Mouse (Mus musculus) right cerebral cortex, adult 18-20 months (tissue): ENCODE results near the gene Matn4.

Experiments
- DNase-seq: peaks from one replicate; pipeline ENCODE4 v3.0.0; 2022; ENCODE audit warnings: mixed read lengths

Matn4 gene

DNA sequence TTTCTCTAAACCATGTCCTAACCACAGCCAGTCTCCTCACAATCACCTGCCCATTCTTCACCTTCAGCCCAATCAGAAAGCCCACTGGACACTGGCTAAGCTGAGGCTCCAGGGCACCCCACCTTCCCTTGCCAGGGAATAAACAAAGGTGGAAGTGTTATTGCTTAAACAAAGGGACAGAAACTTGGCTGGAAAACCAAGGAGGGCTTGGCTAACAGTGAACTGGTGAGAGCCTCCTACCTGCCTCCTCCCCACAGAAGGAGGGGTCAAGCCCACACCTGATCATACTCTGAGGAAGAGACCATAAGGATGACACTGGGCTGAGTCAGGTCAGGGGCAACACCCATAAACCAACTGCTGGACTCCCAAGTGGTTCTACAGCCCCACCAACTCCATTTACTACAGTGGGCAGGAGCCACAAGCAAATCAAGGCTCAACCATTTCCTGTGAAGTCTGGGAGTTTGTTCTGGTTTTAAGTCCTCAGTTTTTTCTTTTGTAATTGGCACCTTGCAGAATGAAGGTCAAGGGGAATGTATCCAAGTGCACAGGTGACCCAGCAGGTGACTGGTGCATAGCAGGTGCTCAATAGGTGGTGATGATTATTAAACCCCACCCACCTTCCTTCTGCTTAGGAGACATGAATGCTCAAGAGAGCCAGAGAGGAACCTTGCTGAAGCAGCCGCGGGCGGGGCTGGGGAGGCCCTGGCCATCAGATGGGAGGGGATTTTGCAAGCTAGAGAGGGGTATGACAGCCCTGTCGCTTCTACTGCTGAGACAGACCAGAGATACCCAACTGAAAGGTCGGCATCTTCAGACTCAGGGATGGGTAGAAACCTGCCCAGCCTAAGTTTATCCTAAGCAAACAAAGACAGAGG, 30.5 kb upstream of the Matn4 start:
- DNase-seq: no peak

DNA sequence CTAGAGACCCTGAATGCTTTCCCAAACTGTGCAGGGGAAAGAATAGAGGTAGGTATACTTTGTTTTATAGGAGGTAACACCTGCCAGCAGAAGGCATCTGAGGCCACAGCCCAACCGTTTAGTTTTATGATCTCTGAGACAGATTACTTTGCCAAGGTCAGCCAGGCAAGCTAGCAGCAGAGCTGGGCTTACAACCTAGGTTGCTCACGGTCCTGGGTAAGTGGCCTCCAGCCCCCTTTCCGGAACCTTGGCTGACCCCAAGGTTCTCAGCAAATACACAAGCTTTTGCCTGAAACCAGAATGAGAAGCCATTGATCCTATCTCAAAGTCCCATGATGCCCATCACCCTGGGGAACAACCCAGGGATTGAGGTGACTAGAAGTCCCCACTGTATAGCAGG, 29.7 kb upstream of the Matn4 start:
- DNase-seq: no peak

DNA sequence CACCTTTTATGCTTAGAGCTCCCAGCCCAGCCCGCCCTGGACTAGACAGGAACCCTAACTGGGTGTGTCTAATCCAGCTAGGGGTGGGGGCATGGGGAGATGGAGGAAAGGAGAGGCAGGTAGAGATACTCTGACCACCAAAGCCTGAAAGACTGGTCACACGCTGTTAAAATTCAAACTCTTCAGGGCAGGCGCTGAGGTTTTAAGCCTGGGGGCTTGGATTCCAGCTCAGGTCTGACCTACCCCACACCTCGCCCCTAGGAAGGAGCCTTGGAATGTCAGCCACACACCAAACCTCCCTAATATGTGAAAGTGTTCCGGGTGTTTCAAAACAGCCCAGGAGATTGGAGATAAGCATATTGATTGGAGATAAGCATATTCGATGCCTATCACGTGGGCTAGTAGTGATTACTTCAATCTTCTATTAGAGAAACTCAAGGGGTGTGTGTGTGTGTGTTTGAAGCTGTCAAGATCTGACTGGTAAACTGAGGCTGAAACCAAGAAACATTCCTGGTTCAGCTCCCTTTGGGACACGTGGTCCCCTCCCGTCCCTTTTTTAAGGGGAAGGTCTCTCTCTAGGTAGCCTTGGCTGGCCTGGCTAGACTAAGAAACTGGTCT, 28.4 kb upstream of the Matn4 start:
- no peak for DNase-seq

DNA sequence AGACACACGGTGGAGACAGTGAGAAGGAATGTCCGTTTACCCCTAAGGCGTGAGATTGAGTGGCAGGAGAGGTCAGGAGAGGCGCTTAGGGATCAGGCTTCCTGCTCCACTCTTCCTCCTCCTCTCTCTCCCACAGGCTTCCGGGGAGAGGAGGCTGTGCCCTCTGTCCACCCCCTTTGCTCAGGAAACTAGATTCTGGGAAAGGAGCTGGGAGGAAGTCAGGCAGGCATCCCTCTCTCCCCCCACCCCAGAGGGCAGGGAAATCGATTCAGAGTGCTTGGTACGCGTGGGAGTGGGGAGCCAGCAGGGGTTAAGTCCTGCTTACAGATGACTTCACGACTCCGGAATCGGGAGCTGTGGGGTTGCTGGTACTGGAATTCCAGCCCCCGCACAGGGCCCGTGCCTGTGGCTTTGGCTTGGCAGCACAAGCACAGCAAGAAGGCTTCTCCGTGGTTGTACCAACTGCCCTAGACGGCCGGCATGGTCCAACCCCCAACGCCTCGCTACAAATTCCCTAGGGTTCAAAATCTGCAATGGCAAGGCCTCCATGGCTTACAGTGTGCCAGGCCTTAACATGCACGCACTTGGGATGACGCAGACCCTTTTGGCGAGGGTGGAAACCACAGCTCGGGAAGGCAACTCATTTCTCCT, 27.7 kb upstream of the Matn4 start:
- DNase-seq: no peak

DNA sequence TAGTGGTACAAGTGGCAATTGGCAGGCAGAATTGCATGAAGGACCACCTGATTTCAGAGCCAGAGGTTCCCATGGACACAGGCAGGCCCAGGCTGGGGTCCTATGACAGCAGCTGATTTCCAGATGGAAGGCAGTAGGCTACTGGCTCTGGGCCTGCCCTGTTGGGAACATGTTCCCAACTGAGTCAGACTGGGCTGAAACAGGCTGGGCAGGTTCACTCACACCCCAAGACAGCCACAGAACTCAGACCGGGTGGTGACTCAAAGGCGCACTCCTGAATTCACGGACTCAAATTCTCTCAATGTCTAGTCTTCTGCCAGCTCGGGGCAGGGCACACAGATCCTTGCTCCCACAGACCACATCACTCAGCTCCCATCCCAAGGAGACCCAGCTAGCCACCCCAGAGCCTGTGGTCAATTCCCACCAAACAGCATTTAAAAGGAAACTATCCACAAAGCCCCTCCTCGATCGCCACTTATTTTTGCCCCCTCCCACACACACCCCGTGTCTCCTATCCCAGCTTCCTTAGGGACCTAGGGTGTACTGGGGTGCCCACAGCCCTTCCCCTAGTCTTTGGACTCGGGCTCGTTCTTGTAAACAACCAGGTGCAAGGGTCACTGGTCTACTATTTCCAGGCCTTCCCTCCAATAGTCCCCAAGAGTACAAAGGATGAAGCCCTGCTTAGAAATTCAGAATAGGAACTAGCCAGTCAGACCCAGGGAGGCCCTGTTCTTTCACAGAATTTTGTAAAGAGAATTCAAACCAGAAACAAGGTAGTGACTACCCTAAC, 26.9 kb upstream of the Matn4 start:
- no peak for DNase-seq

DNA sequence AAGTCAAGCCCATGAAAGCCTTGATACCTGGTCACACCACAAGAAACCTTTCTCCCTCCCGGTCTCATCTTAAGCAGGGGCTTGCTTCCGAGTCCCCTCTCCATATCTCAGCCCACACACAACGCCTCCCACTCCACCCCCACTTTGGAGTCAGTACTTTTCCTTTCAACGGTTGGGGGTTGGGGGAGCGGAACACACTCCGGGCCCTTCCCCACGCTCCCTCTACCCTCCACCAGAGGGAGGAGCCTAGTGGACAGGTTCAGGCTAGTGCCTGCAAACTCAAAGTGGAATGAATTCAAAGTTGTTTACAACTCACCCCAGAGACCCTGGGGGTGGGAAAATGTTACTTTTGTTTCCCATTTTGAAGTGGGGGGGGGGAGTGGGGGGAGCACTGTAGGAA, 25.7 kb upstream of the Matn4 start:
- DNase-seq: no peak

DNA sequence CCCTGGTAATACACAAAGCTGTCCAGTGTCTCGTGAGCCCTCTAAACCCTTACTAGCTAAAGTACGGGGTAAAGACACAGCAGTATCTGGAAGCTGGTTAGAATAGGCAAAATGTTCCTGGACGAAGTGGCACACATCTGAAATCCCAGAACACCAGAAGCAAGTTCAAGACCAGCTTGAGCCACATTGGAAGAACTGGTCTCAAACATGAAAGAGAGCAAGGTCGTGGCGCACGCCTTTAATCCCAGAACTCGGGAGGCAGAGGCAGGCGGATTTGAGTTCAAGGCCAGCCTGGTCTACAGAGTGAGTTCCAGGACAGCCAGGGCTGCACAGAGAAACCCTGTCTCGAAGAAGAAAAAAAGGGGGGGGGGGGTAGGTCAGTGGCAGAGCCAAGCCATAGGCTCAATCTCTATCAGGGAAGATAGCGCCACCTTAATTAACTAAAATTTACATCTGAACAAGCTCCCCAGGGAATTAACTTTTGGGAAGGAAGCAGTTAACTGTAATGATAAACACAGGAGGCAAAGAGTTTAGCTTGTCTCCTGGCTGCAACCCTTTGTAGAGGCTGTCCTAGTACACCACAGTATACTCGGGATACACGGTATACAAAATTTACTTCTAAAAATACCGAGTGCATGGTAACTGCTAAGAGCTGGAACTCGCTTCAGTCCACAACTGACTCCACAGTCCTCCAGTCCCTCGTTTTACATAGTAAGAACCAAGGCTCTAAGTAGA, 25.1 kb upstream of the Matn4 start:
- no peak for DNase-seq

DNA sequence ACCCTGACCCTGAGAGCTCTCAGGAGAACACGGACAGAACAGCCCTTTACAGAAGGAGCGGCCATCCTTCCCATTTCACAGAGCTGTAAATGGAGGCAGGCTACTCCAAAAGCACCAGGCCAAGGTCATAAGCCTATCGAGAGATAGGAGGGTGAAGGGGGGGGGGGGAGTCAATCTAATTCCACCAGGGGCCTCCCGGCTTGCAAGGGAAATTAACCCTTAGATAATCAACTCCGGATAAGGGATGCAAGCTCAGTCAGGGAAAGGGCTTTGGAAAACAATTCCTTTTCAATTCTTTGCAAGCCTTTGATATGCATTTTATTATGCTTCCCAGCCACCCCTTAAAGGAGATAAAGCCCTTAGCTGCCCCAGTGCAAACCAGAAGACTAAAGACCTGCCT, 23.5 kb upstream of the Matn4 start:
- DNase-seq: no peak

DNA sequence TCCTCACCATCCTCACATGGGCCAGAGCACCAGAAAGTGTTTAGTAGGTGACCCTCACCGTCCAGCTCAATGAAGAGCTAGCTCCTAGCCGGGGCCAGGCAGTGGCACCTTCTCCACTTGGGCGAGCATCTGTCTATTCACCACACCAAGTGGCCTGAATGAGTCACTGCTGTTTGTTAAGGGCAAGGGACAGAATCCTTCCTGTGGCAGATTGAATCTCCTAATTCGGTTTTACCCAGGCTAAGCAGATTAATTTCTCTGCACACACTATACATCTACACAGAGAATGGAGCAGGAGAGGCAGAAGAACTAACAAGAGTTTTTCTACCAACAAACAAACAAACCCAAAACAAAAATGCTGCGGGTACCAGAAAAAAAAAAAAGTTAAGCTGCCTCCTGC, 22.0 kb upstream of the Matn4 start:
- DNase-seq: no peak

DNA sequence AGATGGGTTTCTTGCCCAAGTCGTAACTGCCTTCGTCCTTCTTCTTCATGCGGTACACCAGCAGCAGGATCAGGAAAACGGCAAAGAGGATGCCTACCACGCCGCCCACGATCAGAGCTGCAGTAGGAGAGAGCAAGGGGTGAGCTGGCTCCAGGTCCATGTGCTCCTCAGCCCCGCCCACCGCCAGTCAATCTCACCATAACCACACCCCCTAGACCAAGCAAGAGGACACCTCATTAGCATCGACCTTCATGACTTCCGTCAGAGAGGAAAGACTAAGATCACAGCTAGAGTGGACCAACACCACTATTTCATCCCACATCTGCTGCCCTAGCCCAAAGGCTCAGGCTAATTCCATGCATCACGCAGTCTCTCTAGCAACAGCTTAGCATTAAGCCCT, 21.2 kb upstream of the Matn4 start:
- DNase-seq: no peak

DNA sequence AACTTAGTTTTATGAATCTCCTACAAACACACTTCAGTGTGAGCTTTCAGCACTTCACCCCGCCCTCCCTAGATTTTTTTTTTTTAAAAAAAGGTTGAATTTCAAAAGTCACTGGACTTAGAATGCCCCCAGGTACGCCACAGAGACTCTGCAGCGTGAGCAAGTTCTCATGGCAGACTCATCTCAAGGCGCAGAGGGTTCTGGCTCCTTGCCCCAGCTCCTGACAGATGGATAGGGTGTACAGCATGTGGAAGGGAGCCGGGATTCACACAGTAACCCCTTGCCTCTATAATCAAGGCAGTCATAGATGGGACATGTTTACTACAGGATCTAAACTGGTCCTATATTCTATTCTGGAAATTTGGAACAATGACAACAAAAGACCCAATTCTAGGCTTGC, 20.4 kb upstream of the Matn4 start:
- no peak for DNase-seq

DNA sequence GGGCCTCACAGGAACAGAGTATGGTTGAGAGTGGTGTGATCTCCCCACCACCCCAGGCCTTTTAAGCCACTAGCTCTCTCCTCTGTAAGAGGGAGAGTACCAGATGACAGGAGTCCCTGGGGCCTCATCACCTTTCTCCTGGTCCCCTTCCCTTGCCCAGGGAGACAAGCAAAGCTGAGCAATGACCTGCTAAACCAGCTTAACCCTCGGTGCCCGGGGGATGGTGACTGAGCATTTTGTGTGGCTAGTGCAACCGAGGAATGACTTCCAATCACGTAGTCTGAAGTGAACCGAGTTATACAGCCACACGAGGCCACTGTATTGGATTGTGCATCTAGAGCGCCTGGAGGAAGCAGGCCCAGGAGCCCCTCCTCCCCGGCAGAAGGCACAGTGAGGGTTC, 19.4 kb upstream of the Matn4 start:
- no peak for DNase-seq

DNA sequence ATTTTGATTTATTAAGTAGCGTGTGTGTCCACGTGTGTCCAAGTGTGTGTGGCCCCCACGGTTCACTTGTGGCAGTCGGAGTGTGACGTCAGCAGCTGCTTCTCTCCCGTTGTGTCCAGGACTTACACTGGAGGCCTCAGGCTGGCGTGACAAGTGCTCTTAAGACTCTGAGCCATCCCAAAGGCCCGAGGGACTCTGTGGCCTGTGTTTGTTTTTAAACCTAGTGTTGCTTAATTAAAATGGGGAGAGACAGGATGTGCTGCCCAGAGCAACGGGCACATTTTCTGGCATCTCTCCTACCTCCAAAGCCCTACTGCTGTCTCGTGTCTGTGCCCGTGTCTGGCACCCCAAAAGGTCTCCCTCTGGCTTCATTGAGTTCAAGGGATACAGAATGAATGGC, 18.5 kb upstream of the Matn4 start:
- peak; percentile 35 for DNase-seq

DNA sequence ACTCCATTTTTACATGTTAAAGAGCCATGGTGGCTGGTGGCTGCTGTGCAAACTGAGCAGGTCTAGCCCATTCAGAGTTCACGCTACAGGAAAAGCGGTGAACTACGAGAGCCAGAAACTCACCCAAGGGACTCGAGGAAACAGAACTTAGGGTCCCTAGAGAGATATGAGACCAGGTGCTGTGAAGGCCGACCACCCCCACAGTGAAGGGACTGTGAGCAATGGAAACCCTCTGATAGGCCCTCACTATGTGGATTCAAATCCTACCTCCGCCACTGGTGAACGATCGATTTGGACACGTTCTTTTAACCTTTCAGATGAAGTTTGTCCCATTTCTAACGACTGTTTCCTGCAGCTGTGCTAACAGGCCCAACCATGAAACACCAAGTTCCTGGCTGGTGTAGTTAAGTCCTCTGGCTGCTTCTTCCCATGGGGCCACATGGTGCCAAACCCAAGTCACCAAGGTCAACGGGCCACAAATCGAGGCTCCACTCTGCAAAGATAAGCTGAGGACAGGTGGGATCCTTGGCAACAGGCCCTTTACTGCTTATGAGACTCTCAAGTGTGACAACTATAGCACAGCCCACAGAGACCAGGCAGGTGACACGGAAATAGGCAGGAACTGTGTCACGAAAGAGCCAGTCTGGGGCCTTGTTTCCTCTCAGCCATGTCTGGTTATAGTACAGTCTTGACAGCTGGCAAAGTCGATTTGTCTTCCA, 17.9 kb upstream of the Matn4 start:
- DNase-seq: no peak

DNA sequence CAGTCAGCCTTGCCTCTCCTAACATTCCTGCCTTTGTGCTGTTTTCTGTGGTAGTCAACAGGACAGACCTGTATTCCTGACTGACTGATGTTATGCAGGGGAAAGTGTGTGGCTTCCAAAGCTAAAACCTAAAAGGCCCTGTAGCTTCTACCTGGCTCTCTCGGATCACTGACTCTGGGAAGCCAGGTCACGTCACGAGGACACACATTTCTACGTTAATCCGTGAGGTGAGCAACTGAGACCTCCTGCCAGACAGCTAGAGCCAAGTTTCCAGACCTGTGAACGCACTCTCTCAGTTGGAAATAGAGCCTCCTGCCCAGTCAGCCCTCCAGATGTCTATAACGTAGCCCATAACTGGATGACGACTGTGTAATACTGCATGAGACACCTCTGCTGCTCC, 17.0 kb upstream of the Matn4 start:
- DNase-seq: no peak

DNA sequence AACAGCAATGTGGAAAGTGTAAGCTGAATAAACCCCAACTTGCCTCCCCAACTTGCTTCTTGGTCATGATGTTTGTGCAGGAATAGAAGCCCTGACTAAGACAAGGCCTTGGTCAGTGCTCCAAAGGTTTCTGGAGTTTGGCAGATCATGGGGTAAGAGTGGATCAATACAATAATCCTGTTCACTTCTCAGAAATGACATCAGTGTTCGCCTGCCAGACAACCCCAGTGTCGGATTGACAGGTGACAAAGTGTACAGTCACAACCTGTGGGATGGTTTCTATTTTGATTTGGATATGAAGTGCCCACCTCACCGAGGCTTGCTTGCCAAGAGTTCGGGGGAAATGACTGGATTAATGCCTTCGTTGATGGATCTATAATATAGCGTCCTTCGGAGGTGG, 16.3 kb upstream of the Matn4 start:
- no peak for DNase-seq

DNA sequence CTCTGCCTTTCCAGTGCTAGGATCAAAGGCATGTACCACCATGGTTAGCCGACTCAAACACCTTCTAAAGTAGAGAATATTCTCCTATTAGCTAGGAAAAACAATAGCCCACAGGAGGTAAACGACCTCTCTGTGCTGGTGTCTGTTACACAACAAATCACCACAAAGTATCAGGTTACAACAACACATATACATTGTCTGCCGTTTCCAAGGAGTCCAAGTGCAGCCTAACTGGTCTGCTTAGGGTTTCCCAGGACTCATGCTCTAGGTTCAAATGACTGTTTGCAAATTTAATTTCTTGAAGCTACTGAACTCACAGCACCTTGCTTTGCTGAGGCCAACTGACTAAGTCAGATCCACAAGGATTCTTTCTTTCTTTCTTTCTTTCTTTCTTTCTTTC, 14.5 kb upstream of the Matn4 start:
- no peak for DNase-seq

DNA sequence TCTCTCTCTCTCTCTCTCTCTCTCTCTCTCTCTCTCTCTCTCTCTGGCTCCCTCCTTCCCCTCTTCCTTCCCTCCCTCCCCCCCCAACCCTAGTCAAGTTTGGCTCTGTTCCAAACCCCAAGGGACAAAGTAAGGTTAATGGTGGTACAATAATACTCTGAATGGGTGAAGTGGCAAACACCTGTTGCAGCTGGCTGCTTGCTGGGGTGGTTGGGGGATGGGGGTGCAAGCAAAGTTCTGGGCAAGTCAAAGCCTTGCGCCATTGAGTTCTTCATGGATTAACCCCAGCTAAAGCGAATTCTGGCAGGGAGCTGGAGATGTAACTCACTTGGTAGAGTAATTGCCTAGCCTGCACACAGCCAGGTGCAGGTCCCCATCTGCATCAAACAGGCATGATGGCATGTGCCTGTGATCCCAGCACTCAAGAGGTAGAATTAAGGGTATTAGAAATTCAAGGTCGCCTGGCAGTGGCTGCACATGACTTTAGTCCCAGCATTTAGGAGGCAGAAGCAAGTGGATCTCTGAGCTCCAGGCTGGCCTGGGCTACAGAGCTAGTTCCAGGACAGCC, 13.4 kb upstream of the Matn4 start:
- no peak for DNase-seq

DNA sequence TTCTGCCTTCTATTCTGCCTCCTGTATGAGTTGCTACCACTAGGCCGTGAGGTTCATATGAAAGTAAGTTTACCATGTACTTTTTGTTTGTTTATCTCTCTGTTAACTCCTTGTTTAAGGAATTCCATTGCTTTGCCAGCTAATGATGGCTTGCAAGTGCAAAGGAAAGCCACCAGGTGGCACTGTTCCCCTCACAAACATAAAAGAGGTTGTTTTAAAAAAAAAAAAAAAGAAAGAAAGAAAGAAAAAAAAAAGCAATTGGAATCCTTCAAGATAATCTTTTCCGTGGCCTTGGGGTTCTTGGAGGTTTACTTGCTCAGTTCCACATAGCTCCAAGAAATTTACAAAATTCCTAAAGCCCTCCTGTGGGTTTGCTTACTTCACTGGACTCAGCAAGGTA, 12.2 kb upstream of the Matn4 start:
- DNase-seq: no peak

DNA sequence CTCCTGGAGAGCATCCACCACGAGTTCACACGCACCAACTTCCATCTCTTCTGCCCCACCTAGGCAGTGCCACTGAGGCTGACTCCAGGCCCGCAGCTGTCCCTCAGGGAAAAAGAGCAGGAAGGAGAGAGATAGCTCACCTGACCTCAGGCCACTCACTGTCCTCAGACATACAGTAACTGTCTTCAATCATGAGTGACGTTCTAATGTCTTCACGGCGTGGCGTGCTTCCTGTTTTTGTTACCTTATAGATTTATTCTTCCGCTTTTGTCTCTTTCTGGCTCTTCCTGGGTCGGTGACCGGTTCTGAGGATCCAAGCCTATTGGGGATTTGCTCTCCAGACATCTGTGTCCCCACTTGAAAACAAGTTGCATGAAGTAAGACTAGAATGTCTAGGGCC, 9.6 kb upstream of the Matn4 start:
- DNase-seq: no peak

DNA sequence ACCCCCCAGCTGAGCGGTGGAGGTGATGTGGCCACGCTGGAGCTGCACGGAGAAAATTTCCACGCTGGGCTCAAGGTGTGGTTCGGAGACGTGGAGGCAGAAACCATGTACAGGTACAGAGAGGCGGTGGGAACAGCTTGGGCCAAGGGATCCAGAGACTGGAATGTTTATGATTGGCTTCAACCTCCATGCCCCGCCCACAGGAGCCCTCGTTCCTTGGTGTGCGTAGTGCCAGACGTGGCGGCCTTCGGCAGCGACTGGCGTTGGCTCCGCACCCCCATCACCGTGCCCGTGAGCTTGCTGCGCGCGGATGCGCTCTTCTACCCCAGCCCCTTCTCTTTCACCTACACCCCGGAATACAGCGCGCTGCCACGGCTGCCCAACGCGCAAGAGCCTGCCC, 9.2 kb upstream of the Matn4 start:
- no peak for DNase-seq

DNA sequence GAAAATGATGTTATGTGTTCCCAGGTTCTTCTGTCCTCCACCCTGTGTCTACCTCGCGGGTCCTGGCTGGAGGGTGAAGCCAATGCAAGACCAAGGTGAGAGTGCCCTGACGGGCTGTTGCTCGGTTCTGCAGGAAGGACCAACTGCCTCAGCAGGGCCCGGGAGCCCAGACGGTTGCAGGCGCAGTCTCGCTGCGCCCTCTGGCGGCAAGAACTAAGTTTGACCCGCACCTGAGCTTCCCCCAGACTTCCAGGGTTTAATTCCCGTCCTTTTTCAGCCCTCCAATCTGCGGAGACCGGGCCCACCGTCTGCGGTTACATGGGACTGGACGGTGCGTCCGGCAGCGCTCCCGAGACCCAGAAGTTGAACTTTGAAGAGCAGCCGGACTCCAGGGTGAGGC, 2.7 kb upstream of the Matn4 start:
- DNase-seq: peak; percentile 70
